Mouse (Mus musculus) hindbrain, embryonic 12.5 days (tissue): ENCODE data around the gene Phykpl. TPM values are rescaled to one million over a fixed set of nuclear protein-coding genes. Genes with fewer than 3 reads are reported as not detected.

Source experiments
- ATAC-seq: fragments of 200-750 bp; cut with Nextera tagmentation; 2 replicates; pipeline ENCODE4 v1.8.0; 2017; ENCODE audit warnings: moderate TSS enrichment; ENCODE audit not compliant: low FRiP score
- H3K27ac ChIP-seq: fragments of 300-500 bp; sonication (generic); 2 replicates; pipeline ENCODE4 v1.5.1; 2016; ENCODE audit warnings: mild to moderate bottlenecking
- H3K27me3 ChIP-seq: fragments of 300-500 bp; sonication (generic); 2 replicates; pipeline ENCODE4 v1.6.1; 2016; ENCODE audit warnings: mild to moderate bottlenecking
- H3K36me3 ChIP-seq: fragments of 300-500 bp; sonication (generic); 2 replicates; pipeline ENCODE4 v1.6.1; 2016; ENCODE audit warnings: mild to moderate bottlenecking
- H3K4me1 ChIP-seq: fragments of 300-500 bp; sonication (generic); 2 replicates; pipeline ENCODE4 v1.6.1; 2016
- H3K4me2 ChIP-seq: fragments of 300-500 bp; sonication (generic); replicated peaks from 2 replicates; pipeline ENCODE4 v1.6.1; 2016; ENCODE audit warnings: mild to moderate bottlenecking
- H3K4me3 ChIP-seq: fragments of 300-500 bp; sonication (generic); 2 replicates; pipeline ENCODE4 v1.5.1; 2016; ENCODE audit warnings: mild to moderate bottlenecking
- H3K9ac ChIP-seq: fragments of 300-500 bp; sonication (generic); 2 replicates; pipeline ENCODE4 v1.6.1; 2016; ENCODE audit warnings: mild to moderate bottlenecking, moderate library complexity
- H3K9me3 ChIP-seq: fragments of 300-500 bp; sonication (generic); replicated peaks from 2 replicates; pipeline ENCODE4 v1.6.1; 2016; ENCODE audit warnings: mild to moderate bottlenecking
- WGBS: fragments of 180-500 bp; shearing (Covaris S2); methylation state at CpG from one replicate; pipeline ENCODE4 v1.1.7; 2016; 5-methylcytosine and 5-hydroxymethylcytosine counted together
- polyA plus RNA-seq: library from polyadenylated mRNA; unstranded; fragments of >200 nt; fragmentation: Nextera tagmentation; extraction: Ambion mirVana; gene quantifications from 2 replicates; pipeline ENCODE4 v1.2.1, GENCODE M21; 2016

Gene Phykpl
- polyA plus RNA-seq, 1 experiment from 2014 or later = 14.0 TPM

DNA sequence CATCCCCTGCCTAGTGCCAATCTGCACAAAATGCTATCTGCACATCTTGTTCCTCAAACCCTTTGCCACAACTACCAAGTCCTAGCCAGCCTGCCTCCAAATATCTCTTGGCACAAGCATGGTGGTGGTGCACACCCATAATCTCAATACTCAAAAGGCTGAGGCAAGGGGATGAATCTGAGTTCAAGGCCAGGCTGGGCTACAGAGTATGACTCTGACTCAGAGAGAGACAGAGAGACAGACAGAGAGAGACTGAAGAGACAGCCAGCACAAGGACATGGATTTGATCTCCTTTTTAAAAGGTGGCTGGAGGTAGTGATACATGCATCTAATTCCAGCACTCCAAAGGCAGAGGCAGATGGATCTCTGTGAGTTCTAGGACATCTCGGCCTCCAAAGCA is 21.3 kb upstream of the Phykpl start:
- no peaks in the 10 kb centered on the region for H3K27me3 ChIP-seq
- no peaks in the 10 kb centered on the region for H3K36me3 ChIP-seq
- H3K9me3 ChIP-seq = no peaks in the 10 kb centered on the region
- 84% methylated on average over 1 of the region's 1 CpGs for WGBS
- H3K27ac ChIP-seq = no peak overlapping the region
- no peak overlapping the region for H3K4me3 ChIP-seq
- H3K4me2 ChIP-seq = no peak overlapping the region
- no peak for ATAC-seq
- no peak overlapping the region for H3K9ac ChIP-seq
- H3K4me1 ChIP-seq = 0 out of 2 replicates have a peak, but pooled peaks cover 3% of the 10 kb centered on the region

DNA sequence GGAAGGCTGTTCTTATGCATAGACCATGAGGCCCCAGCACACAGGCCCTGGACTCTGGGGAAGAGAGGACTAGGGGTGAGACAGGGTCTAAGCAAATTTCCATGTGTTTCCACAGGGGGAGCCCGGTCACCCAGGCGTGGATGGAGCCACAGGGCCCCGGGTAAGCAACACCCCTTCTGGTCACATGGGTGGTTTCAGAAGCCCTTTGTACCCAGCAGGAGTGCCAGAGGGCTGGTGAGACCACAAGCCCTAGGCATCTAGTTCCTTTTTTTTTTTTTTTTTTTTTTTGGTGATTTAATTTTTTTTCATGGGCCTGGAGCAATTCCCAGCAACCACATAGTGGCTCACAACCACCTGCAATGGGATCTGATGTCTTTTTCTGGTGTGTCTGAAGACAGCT is 19.5 kb upstream of the Phykpl start:
- Histone ChIP-seq H3K4me1 (0 out of 2 replicates have a peak, but pooled peaks cover 3% of the 10 kb centered on the region), H3K27ac (no peak overlapping the region), H3K9ac (no peak overlapping the region), H3K4me3 (no peak overlapping the region), H3K9me3 (no peaks in the 10 kb centered on the region), H3K36me3 (no peaks in the 10 kb centered on the region), H3K27me3 (no peaks in the 10 kb centered on the region), H3K4me2 (no peak overlapping the region)
- WGBS = 49% methylated on average over 3 of the region's 3 CpGs
- no peak for ATAC-seq

DNA sequence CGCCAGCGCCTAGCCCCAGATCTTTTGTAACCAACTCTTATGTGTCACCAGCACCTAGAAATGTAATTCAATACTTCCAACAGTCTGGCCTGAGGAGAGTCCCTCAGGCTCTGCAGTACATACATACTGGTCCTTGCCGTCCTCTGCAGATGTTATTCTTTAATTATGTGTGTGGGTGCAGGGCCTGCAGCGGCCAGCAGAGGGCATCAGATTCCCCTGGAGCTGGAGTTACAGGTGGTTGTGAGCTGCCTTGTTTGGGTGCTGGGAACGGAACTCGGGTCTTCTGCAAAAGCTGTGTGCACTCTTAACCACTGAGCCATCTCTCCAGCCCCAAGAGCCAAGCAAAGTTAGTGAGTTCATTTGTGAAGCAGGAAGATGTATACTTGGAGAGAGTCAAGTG is 18.6 kb upstream of the Phykpl start:
- Histone ChIP-seq H3K4me1 (0 out of 2 replicates have a peak, but pooled peaks cover 3% of the 10 kb centered on the region), H3K27ac (no peak overlapping the region), H3K9ac (no peak overlapping the region), H3K36me3 (no peaks in the 10 kb centered on the region), H3K9me3 (no peaks in the 10 kb centered on the region), H3K27me3 (no peaks in the 10 kb centered on the region), H3K4me2 (no peak overlapping the region), H3K4me3 (no peak overlapping the region)
- WGBS = 89% methylated on average over 6 of the region's 6 CpGs
- no peak for ATAC-seq

DNA sequence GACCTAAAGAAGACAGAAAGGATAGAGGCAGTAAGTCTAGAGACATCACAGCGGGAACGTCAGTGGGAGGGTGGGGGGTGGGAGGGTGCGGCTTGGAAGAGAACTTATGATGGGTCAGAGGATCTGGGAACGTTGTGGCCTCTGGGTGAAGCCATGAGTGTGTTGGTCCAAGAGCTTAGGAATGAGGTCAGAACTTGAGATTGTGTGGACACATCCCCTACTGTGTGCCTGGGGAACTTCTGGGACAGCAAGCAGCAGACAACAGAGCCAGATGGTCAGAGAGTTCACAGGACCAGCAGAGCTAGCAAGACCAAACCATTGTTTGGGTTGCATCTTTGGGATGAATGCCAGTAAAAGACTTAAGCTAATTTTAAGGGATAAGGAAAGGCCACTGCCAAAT is 15.8 kb upstream of the Phykpl start:
- no peak for ATAC-seq
- no peaks in the 10 kb centered on the region for H3K36me3 ChIP-seq
- 84% methylated on average over 4 of the region's 4 CpGs for WGBS

DNA sequence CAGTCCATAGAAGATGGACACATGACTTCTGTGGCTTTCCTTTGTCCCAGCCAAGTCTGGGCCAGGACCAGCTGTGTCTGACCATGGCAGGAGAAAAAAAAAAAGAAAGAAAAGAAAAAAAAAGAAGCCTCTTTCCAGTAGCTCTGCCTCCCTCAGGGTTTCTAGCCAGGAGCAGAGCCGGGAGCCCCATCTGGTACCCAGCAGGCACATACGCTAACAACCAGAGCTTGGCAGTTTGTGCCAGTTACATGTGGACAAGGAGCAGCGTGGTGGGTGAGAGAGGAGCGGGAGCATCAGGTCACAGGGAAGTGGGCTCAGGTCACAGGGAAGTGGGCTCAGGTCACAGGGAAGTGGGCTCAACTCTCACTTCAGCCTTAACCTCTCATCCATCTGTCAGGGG is 8.1 kb upstream of the Phykpl start:
- no peak for ATAC-seq
- 82% methylated on average over 4 of the region's 4 CpGs for WGBS
- no peak overlapping the region for H3K9ac ChIP-seq

More for the DNA sequence above, 15.8 kb upstream of the Phykpl start:
- H3K27me3 ChIP-seq = no peaks in the 10 kb centered on the region
- H3K4me1 ChIP-seq = peaks cover 7% of the 10 kb centered on the region; the same call in 1 of the 2 replicates
- no peak overlapping the region for H3K4me2 ChIP-seq
- H3K4me3 ChIP-seq = no peak overlapping the region
- no peaks in the 10 kb centered on the region for H3K9me3 ChIP-seq
- H3K9ac ChIP-seq = no peak overlapping the region
- no peak overlapping the region for H3K27ac ChIP-seq

DNA sequence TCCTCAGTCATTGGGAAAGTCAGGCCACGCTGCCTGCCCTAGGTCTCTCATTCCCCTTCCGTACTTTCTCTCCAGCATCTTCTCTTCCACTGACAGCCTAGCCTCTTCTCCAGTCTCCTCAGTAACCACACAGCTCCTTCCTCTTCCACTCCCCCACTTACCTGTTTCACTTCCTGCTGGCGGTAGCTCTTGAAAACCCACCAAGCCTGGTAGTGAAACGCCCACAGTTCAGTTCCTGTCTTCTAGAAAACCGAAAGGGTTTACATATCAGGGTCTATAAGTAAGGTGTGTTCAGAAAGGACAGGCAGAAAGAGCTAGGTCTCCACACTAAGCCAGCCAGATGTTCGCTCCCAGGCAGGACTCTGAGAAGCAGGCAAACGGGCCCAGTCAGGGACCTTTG is 7.0 kb upstream of the Phykpl start:
- Histone ChIP-seq H3K9me3 (no peaks in the 10 kb centered on the region), H3K9ac (no peak overlapping the region), H3K4me2 (no peak overlapping the region), H3K4me1 (peaks cover 3% of the 10 kb centered on the region; the same call in 1 of the 2 replicates), H3K36me3 (no peaks in the 10 kb centered on the region; the same call in 1 of the 2 replicates), H3K27ac (no peak overlapping the region), H3K27me3 (no peaks in the 10 kb centered on the region), H3K4me3 (no peak overlapping the region)
- no peak for ATAC-seq
- WGBS = 86% methylated on average over 7 of the region's 7 CpGs

More for the DNA sequence above, 8.1 kb upstream of the Phykpl start:
- no peaks in the 10 kb centered on the region for H3K27me3 ChIP-seq
- H3K27ac ChIP-seq = no peak overlapping the region
- H3K4me2 ChIP-seq = no peak overlapping the region
- H3K4me3 ChIP-seq = no peak overlapping the region
- H3K9me3 ChIP-seq = no peaks in the 10 kb centered on the region
- no peaks in the 10 kb centered on the region; the same call in 1 of the 2 replicates for H3K36me3 ChIP-seq
- peaks cover 7% of the 10 kb centered on the region for H3K4me1 ChIP-seq

DNA sequence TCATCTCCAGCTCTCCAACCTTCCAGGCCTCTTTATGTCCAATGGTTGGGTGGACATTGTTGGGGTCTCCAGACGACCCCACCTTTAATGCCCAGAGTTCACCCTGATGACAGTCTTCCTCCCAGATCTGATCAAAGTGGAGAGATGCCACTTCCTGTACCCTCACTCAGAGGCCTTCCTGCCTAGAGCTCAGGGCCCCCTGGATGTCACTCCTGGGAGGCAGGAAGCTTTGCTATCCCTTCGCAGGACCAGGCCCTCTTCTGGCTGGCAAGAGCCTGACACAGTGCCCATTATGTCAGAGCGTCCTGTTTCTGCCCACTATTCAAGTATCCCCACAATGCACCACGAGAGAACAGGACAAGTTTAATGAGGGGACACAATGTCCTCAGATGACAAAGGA is 5.5 kb upstream of the Phykpl start:
- 55% methylated on average over 4 of the region's 4 CpGs for WGBS
- H3K9me3 ChIP-seq = no peaks in the 10 kb centered on the region

DNA sequence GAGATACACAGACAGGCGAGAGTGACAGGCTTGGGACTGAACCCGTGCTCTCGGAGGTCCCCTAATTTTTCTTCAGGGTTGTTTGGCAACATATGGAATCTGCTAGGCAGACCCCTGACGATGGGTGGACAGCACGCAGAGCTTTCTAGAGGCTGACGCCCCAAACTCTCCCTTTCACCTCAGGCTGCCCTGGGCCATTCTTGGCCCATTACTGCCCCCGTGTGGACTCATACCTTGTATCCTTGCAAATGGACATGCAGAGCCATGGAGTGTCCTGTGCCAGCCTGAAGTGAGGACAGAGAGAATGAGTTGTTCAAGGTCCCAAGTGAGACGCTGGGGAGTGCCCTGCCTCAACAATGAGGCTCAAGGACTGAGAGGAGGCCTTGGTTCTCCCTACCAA is 1.8 kb upstream of the Phykpl start:
- no peak overlapping the region for H3K4me2 ChIP-seq

More for the DNA sequence above, 5.5 kb upstream of the Phykpl start:
- H3K36me3 ChIP-seq = no peaks in the 10 kb centered on the region; the same call in 1 of the 2 replicates
- no peak overlapping the region for H3K4me3 ChIP-seq
- H3K4me2 ChIP-seq = no peak overlapping the region
- H3K4me1 ChIP-seq = peaks cover 9% of the 10 kb centered on the region
- no peak overlapping the region for H3K9ac ChIP-seq
- no peak overlapping the region for H3K27ac ChIP-seq
- ATAC-seq = no peak
- H3K27me3 ChIP-seq = no peaks in the 10 kb centered on the region

DNA sequence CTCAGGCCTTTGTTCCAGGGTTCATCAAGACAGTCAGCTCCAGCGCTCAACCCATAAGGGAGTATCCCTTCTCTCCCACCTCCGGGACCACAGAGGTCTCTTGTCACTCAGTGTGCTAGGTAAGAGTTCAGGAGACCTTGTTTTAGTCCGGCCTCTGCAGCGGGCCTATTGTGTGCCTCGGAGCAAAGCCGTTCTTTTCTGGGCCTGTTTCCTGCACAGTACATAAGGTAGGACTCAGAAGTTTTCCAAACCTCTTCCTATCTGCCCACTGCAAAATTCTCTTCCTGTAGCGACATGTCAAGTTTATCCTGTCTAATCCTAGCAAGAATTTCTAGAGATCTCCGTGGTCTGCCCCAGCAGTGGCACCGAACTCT is 513 bp upstream of the Phykpl start:
- Histone ChIP-seq H3K4me3 (peak overlapping the region; percentile 58), H3K36me3 (peaks cover 29% of the 10 kb centered on the region), H3K27me3 (no peaks in the 10 kb centered on the region), H3K9me3 (no peaks in the 10 kb centered on the region), H3K27ac (peak overlapping the region; percentile 90), H3K9ac (peak overlapping the region; percentile 60), H3K4me2 (peak overlapping the region; percentile 84), H3K4me1 (peaks cover 21% of the 10 kb centered on the region)
- ATAC-seq = no peak; the same call in 1 of the 2 replicates
- WGBS = 9% methylated on average over 9 of the region's 9 CpGs

More for the DNA sequence above, 1.8 kb upstream of the Phykpl start:
- Histone ChIP-seq H3K4me1 (peaks cover 21% of the 10 kb centered on the region), H3K27ac (no peak overlapping the region), H3K4me3 (no peak overlapping the region), H3K27me3 (no peaks in the 10 kb centered on the region), H3K9ac (no peak overlapping the region), H3K36me3 (peaks cover 16% of the 10 kb centered on the region), H3K9me3 (no peaks in the 10 kb centered on the region)
- 24% methylated on average over 8 of the region's 8 CpGs for WGBS
- ATAC-seq = no peak

DNA sequence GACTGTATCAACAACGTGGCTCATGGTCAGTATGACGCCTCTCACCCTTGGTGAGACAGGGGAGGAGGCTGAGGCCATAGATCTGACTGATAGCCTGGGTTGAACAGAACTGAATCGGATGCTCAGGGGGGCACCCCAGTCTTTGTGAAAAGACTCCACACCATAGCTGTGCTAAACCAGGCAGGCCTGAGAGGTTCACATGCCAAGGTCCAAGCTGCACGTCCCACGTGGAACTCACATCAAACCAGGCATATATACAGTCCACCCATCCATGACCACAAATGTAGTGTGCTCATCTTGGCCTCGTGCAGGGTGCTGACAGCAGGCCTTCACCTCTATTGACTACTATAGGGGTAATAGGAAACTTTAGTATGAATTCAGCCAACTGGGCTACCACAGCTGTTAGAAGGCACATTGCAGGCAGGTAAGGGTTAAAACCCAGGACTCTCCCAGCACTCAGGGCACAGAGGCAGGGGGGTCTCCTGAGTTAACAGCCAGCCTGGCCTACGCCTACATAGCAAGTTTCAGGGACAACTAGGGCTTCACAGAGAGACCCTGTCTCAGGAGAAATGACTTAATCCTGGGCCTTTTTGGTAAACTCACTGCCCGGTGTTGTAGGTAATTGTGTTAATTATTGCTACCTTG is 1.2 kb downstream of the Phykpl start:
- WGBS = 69% methylated on average over 8 of the region's 8 CpGs
- Histone ChIP-seq H3K9me3 (no peaks in the 10 kb centered on the region), H3K4me3 (peak overlapping the region; percentile 58), H3K36me3 (peaks cover 46% of the 10 kb centered on the region), H3K9ac (0 out of 2 replicates have a peak overlapping the region, but pooled peaks have one; percentile 81), H3K4me1 (peaks cover 21% of the 10 kb centered on the region), H3K4me2 (peak overlapping the region; percentile 84), H3K27me3 (no peaks in the 10 kb centered on the region), H3K27ac (peak overlapping the region; percentile 90; the same call in 1 of the 2 replicates)
- peak; percentile 0; the same call in 1 of the 2 replicates for ATAC-seq

DNA sequence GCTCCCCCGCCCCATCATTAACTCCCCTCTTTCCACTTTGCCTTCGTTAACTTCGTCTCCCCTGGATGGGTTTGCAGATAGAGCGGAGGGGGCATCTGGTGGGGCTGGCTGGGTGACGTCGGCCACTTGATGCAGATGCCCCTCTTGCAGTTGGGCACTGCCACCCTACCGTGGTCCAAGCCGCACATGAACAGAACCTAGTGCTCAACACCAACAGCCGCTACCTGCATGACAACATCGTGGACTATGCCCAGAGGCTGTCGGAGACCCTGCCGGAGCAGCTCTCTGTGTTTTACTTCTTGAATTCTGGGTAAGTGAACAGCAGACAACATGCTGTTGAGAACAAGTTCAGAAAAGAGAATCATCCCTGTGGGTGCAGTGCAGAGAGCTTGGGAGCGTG is 1.9 kb downstream of the Phykpl start:
- Histone ChIP-seq H3K4me1 (peaks cover 21% of the 10 kb centered on the region), H3K27ac (no peak overlapping the region), H3K27me3 (no peaks in the 10 kb centered on the region), H3K36me3 (peaks cover 53% of the 10 kb centered on the region), H3K4me3 (no peak overlapping the region), H3K9me3 (no peaks in the 10 kb centered on the region), H3K9ac (no peak overlapping the region), H3K4me2 (no peak overlapping the region)
- no peak for ATAC-seq
- 91% methylated on average over 13 of the region's 13 CpGs for WGBS

DNA sequence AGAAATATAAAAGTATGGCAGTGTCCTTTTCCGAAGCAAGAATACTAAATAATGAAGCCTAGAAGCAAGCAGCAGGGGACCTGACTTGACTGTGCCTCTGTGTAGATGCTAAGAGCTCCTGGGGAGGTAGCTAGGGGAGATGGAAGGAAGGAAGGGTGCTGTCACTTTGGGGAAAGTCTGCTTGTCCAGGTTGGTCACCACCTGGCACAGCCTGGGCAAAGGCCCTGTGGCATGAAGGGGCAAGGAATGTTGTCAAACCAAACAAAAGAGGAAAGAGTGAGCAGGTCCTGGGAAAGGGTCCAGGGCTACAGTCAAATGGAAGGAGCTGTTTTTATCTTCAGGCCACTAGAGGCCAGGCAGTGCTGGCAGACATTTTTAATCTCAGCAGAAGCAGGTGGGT is 2.5 kb downstream of the Phykpl start:
- ATAC-seq = no peak

DNA sequence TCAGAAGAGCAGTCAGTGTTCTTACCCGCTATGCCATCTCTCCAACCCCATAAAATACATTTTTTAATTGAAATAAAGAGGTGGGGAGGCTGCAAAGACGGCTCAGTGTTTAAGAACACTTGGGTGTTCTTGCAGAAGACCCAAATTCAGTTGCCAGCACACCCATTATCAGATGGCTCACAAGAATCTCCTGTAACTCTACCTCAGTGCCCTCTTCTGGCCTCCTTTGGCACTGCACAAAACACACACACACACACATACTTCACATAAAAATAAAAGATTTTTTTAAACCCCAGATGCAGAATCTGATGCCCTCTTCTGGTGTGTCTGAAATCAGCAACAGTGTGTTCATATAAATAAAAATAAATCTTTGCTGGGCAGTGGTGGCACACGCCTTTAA is 4.3 kb downstream of the Phykpl start:
- 98% methylated on average over 3 of the region's 3 CpGs for WGBS
- ATAC-seq = no peak
- Histone ChIP-seq H3K4me1 (peaks cover 17% of the 10 kb centered on the region), H3K4me3 (no peak overlapping the region), H3K36me3 (peaks cover 77% of the 10 kb centered on the region), H3K27ac (no peak overlapping the region), H3K9ac (no peak overlapping the region), H3K4me2 (no peak overlapping the region), H3K27me3 (no peaks in the 10 kb centered on the region), H3K9me3 (no peaks in the 10 kb centered on the region)

More for the DNA sequence above, 2.5 kb downstream of the Phykpl start:
- peaks cover 59% of the 10 kb centered on the region for H3K36me3 ChIP-seq
- H3K27me3 ChIP-seq = no peaks in the 10 kb centered on the region
- H3K27ac ChIP-seq = no peak overlapping the region
- H3K4me3 ChIP-seq = no peak overlapping the region
- H3K4me1 ChIP-seq = peaks cover 21% of the 10 kb centered on the region
- H3K4me2 ChIP-seq = no peak overlapping the region
- H3K9me3 ChIP-seq = no peaks in the 10 kb centered on the region
- no peak overlapping the region for H3K9ac ChIP-seq
- 97% methylated on average over 1 of the region's 1 CpGs for whole genome bisulfite sequencing
